Mouse (Mus musculus) kidney, embryonic 14.5 days (tissue): ENCODE measurements at regions not wholly inside any gene's neighbourhood (a gene's known extent, or its start where the extent isn't known, plus 50 kb on each side); places are given as distances from the start of the nearest gene placed in this dataset.

Experiments used
- ATAC-seq: fragments of 200-750 bp; cut with Nextera tagmentation; 2 replicates; pipeline ENCODE4 v1.8.0; 2017; ENCODE audit warnings: moderate number of reproducible peaks, mild to moderate bottlenecking, moderate TSS enrichment, moderate library complexity; ENCODE audit not compliant: low FRiP score, low TSS enrichment
- H3K27ac ChIP-seq: fragments of 300-500 bp; sonication (generic); 2 replicates; pipeline ENCODE4 v1.5.1; 2014; ENCODE audit warnings: low read depth, mild to moderate bottlenecking, low read length, moderate library complexity, mixed read lengths
- H3K27me3 ChIP-seq: fragments of 300-500 bp; sonication (generic); 2 replicates; pipeline ENCODE4 v1.6.1; 2014; ENCODE audit warnings: mild to moderate bottlenecking, low read length; ENCODE audit not compliant: control insufficient read depth, insufficient read depth
- H3K36me3 ChIP-seq: fragments of 300-500 bp; sonication (generic); 2 replicates; pipeline ENCODE4 v1.6.1; 2014; ENCODE audit warnings: low read length, mixed read lengths; ENCODE audit not compliant: control insufficient read depth, insufficient read depth
- H3K4me1 ChIP-seq: fragments of 300-500 bp; sonication (generic); 2 replicates; pipeline ENCODE4 v1.6.1; 2014; ENCODE audit warnings: low read length, mixed read lengths; ENCODE audit not compliant: control insufficient read depth, insufficient read depth
- H3K4me2 ChIP-seq: fragments of 300-500 bp; sonication (generic); replicated peaks from 2 replicates; pipeline ENCODE4 v1.6.1; 2014; ENCODE audit warnings: low read depth, mild to moderate bottlenecking, low read length
- H3K4me3 ChIP-seq: fragments of 300-500 bp; sonication (generic); 2 replicates; pipeline ENCODE4 v1.5.1; 2014; ENCODE audit warnings: mild to moderate bottlenecking, low read length
- H3K9ac ChIP-seq: fragments of 300-500 bp; sonication (generic); 2 replicates; pipeline ENCODE4 v1.6.1; 2014; ENCODE audit warnings: low read depth, mild to moderate bottlenecking, low read length, moderate library complexity
- H3K9me3 ChIP-seq: fragments of 300-500 bp; sonication (generic); 2 replicates; pipeline ENCODE4 v1.6.1; 2016; ENCODE audit warnings: low read length; ENCODE audit not compliant: control insufficient read depth
- WGBS: fragments of 180-500 bp; shearing (Covaris S2); extraction: QIAGEN DNeasy Blood & Tissue Kit; methylation state at CpG from one replicate; pipeline ENCODE4 v1.1.7; 2014; 5-methylcytosine and 5-hydroxymethylcytosine counted together

DNA sequence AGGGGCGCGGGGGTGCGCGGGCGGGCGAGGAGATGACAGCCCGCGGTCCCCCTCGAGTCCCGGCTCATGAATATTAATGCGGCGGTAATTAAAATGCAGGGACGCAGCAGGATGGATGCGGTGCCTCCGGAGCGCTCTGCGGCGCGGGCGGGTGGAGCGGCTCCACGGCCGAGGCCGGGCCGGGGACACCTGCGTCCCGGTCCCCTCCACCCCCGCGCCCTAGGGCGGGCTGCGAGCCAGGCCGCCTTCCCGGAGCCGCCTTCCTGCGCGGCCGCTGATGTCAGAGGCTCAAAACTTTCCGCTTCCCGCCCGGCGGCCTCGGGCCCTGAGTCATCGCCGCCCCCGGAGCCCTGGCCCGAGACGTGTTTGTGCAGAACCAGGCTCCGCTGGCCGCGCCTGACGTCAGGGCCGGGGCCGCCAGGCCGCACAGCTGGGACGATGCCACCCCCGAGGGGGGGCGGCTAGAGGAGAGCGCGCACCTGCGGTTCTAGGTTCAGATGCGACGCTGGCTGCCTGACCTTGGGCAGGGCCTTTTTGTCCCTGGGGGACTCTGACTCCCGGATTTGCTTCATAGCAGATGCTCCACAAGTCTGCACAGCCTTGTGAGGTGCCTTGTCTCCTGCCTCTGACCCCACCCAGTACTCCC is 91.5 kb downstream of the 1700001O22Rik start:
- under 1% methylated on average over 52 of the region's 63 CpGs for WGBS
- Histone ChIP-seq H3K9ac (peak overlapping the region; percentile 75), H3K27me3 (no peaks in the 10 kb centered on the region), H3K4me3 (peak overlapping the region; percentile 47), H3K9me3 (no peaks in the 10 kb centered on the region), H3K4me1 (peaks cover 61% of the 10 kb centered on the region), H3K4me2 (peak overlapping the region; percentile 58), H3K27ac (peak overlapping the region; percentile 96), H3K36me3 (no peaks in the 10 kb centered on the region)
- peak; percentile 16 for ATAC-seq

DNA sequence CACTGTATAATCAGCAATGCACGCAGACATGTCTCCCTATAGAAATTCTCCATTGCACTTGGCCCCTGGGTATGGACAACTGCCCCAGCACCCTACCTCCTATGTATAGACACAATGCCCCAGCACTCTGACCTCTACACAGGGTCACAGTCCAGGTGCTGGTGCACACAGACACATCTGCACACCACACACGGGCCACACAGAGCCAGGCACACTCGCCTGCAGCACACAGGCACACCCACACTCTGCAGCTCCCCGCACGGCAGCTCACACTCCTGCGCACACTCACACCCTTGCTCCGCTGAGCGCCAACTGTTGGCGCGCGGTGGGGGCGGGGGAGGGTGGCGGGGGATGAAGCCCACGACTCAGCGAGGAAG is 92.0 kb downstream of the 1700001O22Rik start:
- peak overlapping the region; percentile 96 for H3K27ac ChIP-seq
- no peaks in the 10 kb centered on the region for H3K9me3 ChIP-seq
- H3K4me2 ChIP-seq: peak overlapping the region; percentile 58
- no peaks in the 10 kb centered on the region for H3K36me3 ChIP-seq
- no peak for ATAC-seq
- H3K9ac ChIP-seq: peak overlapping the region; percentile 75
- no peaks in the 10 kb centered on the region for H3K27me3 ChIP-seq
- peaks cover 61% of the 10 kb centered on the region for H3K4me1 ChIP-seq
- WGBS: 7% methylated on average over 13 of the region's 15 CpGs
- peak overlapping the region; percentile 47 for H3K4me3 ChIP-seq

DNA sequence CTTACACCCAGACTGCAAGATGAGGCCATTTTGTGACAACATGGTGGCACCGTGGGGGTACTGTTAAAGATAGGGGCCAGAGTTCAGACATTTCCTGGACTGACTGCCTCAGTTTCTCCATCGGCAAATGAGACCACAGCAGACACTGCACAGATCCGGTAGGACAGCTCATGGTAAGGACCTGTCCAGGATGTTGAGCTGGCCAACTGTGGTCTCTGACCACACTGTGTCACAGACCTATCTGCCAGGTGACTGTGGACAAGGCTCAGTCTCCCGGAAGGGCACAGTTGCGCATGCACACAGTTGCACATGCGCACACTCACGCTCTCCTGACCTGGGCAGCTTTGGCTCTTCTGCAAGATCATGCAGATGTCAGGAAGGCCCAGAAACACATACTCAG is 92.6 kb downstream of the 1700001O22Rik start:
- H3K4me1 ChIP-seq: peaks cover 61% of the 10 kb centered on the region
- H3K27ac ChIP-seq: peak overlapping the region; percentile 96; the same call in 1 of the 2 replicates
- no peaks in the 10 kb centered on the region for H3K36me3 ChIP-seq
- ATAC-seq: no peak
- H3K4me2 ChIP-seq: no peak overlapping the region
- H3K4me3 ChIP-seq: no peak overlapping the region
- no peaks in the 10 kb centered on the region for H3K27me3 ChIP-seq
- H3K9me3 ChIP-seq: no peaks in the 10 kb centered on the region
- peak overlapping the region; percentile 75; the same call in 1 of the 2 replicates for H3K9ac ChIP-seq
- WGBS: 94% methylated on average over 7 of the region's 7 CpGs

DNA sequence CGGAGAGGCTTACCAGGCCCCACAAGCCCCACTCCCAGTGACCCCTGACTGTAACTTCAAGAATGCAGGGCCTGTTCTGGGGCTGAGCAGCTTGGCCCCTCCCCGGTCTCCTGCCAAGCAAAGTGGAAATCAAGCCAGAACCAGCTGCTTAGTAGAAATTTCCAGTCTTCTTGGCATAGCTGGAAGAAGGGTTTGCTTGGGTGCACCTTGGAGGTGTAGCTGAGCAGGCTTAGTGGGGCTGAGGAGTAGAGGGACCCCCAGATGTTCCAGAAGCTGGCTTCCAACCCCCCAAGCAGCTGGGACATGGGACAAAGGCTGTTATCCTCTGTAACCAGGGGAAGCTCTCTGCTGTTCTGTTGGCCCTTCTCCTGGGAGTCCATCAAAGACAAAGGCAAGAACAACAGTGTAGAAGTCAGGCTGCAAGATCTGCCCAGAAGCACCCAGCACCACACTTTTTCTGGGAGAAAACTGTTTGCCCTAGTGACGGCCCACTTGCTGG is 94.0 kb downstream of the 1700001O22Rik start:
- peaks cover 60% of the 10 kb centered on the region for H3K4me1 ChIP-seq
- no peak for ATAC-seq
- 36% methylated on average over 3 of the region's 3 CpGs for WGBS

DNA sequence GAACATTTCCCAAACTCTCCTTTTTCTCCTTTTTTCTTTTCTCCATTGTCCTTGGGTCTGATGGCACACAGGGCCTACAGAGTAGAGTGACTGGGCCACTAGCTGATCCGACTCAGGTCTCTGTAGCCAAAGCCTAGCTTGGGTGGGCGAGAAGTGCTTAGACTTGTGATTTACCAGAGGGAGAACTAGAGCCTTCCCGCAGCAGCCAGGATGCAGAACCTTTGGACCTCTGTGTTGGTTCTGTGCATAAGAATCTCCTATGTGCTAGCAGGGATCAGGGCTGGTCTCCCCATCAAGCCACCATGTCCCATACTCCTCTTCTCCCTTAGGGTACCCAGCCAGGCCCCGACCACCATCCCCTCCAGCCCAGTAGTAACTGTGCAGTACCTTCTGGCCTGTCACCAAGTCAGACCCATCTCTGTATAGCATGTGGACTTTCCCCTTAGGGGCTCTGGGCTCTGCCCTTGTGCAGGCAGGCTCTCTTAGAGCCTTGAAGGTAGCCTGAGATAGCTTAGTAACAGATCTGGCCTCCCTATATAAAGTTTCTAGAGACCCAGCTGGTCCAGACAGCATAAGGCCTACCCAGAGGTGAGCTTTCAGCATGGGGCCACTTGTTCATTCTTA is 94.6 kb downstream of the 1700001O22Rik start:
- 65% methylated on average over 4 of the region's 4 CpGs for WGBS
- no peak overlapping the region for H3K4me3 ChIP-seq
- no peak for ATAC-seq
- peaks cover 3% of the 10 kb centered on the region for H3K9me3 ChIP-seq
- peak overlapping the region; percentile 69 for H3K9ac ChIP-seq
- H3K4me1 ChIP-seq: peaks cover 60% of the 10 kb centered on the region
- peak overlapping the region; percentile 55 for H3K4me2 ChIP-seq
- no peaks in the 10 kb centered on the region for H3K27me3 ChIP-seq
- H3K27ac ChIP-seq: peak overlapping the region; percentile 99
- H3K36me3 ChIP-seq: no peaks in the 10 kb centered on the region

More for the DNA sequence above, 94.0 kb downstream of the 1700001O22Rik start:
- Histone ChIP-seq H3K4me2 (no peak overlapping the region), H3K9me3 (no peaks in the 10 kb centered on the region), H3K36me3 (no peaks in the 10 kb centered on the region), H3K27ac (peak overlapping the region; percentile 99), H3K9ac (peak overlapping the region; percentile 69; the same call in 1 of the 2 replicates), H3K4me3 (no peak overlapping the region), H3K27me3 (no peaks in the 10 kb centered on the region)

DNA sequence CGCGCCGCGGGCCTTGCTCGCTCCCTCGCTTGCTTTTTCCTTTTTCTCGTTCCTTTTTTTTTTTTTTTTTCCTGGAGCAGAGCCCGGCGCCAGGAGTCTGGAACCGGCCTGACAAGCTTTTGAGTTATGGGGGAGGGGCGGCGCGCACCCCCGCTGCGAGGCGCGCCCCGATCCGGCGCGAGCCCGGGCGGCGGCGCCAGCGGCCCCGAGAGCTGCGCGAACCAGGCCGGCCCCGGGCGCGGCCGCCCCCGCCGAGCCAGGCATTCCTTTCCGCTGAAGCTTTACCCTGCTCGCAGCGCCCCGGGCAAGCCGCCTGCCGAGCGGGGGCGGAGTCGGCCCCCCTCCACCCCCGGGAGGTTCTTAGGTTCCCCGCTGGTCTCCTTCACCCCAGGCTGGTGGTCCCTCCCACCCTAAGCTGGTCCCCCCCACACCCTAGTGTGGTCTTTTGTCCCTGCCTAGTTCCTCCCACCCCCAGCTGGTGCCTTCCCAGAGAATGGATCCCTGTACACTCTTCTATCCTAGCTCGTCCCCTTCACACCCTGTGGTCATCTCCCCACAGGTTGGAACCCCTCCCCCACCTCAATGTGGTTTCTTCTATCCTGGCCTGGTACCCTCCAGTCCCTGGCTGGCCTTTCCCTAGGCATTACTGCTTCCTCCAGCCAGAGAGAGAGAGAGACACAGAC is 95.3 kb downstream of the 1700001O22Rik start:
- under 1% methylated on average over 36 of the region's 48 CpGs for WGBS
- ATAC-seq: peak; percentile 88
- H3K36me3 ChIP-seq: no peaks in the 10 kb centered on the region
- H3K4me2 ChIP-seq: peak overlapping the region; percentile 55
- H3K9me3 ChIP-seq: peaks cover 3% of the 10 kb centered on the region
- peak overlapping the region; percentile 25 for H3K4me3 ChIP-seq
- H3K27ac ChIP-seq: peak overlapping the region; percentile 99
- H3K9ac ChIP-seq: peak overlapping the region; percentile 69
- H3K4me1 ChIP-seq: peaks cover 55% of the 10 kb centered on the region
- H3K27me3 ChIP-seq: no peaks in the 10 kb centered on the region

DNA sequence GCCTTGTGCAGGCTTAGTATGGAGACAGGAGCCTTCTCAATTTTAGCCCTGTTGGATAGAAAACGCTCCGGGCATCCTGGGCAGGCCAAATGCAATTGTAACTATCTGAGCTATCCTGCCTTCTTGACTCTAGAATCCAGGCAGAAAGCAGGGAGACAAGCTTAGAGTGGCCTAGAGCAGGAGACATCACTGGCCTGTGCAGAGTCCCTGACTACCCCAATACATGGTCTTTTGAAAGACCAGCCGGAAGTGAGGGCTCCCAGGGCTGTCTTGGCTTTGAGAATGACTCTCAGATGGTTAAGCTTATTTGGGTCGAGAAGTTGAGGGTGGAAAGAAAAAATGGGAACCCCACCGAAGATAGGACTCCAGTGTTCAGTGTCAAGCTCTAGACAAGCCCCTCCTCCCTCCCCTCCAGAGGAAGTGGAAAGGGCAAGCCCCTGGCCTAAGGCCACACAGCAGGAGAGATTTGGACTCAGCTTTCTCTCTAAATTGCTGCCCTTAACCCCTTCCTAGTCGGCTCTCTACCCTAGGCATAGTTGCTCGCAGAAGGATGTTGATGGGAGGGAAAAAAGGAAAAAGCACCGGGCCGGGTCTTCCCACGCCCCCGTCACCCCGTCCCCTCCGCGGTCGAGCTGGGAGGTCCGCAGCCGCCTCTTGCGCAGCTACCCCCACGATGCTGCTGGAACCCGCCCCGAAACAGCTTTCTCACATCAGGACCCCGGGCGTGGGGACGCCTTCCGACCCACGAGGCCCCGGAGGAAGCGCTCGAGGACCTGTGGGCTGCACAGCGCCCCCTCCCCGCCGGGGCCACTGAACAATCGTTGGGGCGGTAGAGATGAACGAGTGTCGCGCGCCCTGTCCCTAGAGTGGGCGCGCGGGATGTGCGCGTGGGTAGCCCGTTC is 96.1 kb downstream of the 1700001O22Rik start:
- Histone ChIP-seq H3K4me1 (peaks cover 56% of the 10 kb centered on the region), H3K9me3 (peaks cover 3% of the 10 kb centered on the region), H3K27ac (peak overlapping the region; percentile 99), H3K4me3 (peak overlapping the region; percentile 25), H3K4me2 (peak overlapping the region; percentile 55), H3K36me3 (no peaks in the 10 kb centered on the region), H3K9ac (peak overlapping the region; percentile 69), H3K27me3 (no peaks in the 10 kb centered on the region)
- 2% methylated on average over 43 of the region's 44 CpGs for WGBS
- peak; percentile 56 for ATAC-seq

DNA sequence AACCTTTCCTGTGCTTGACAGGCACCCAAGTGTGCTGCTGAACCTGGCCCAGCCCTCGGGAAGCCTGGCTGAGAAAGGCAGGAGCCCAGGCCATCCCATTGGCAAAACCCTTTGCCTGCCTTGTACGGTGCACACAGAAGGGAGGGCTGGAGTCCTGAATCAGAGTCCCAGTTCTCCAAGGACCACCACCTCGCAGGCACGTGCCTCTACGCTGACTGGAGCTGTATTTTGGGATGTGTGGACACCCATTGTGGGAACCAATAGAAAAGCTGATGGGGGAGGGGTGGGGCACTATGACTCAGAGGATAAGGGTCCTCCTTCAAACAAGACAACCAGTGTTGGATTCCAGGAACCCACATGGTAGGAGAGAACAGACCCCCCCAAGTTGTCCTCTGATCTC is 97.4 kb downstream of the 1700001O22Rik start:
- Histone ChIP-seq H3K36me3 (no peaks in the 10 kb centered on the region), H3K9me3 (peaks cover 3% of the 10 kb centered on the region), H3K27me3 (no peaks in the 10 kb centered on the region), H3K9ac (no peak overlapping the region), H3K27ac (peak overlapping the region; percentile 99), H3K4me1 (peaks cover 47% of the 10 kb centered on the region), H3K4me2 (no peak overlapping the region), H3K4me3 (no peak overlapping the region)
- no peak for ATAC-seq
- 67% methylated on average over 5 of the region's 5 CpGs for WGBS
